Mouse (Mus musculus) kidney, adult 2 months (tissue): ENCODE measurements around the gene Gfod2. TPM values are rescaled to one million over a fixed set of nuclear protein-coding genes. Genes with fewer than 3 reads are reported as not detected.

Source experiments
- DNase-seq: peaks from one replicate; pipeline ENCODE4 v3.0.0; 2021
- H3K27ac ChIP-seq: fragments of 200-500 bp; 2 replicates; pipeline ENCODE4 v1.5.1; 2012; ENCODE audit warnings: low read depth, low read length, control low read depth, inconsistent platforms; ENCODE audit not compliant: insufficient read depth
- H3K27me3 ChIP-seq: fragments of 200-500 bp; replicated peaks from 2 replicates; pipeline ENCODE4 v1.6.1; 2012; ENCODE audit warnings: mild to moderate bottlenecking, moderate library complexity, low read length, inconsistent platforms; ENCODE audit not compliant: control insufficient read depth, insufficient read depth
- H3K36me3 ChIP-seq: fragments of 200-500 bp; 2 replicates; pipeline ENCODE4 v1.6.1; 2012; ENCODE audit warnings: mild to moderate bottlenecking, moderate library complexity, low read length, inconsistent platforms; ENCODE audit not compliant: control insufficient read depth, insufficient read depth
- H3K4me1 ChIP-seq: fragments of 200-500 bp; 2 replicates; pipeline ENCODE4 v1.6.1; 2011; ENCODE audit warnings: low read length; ENCODE audit not compliant: control insufficient read depth, insufficient read depth
- H3K4me3 ChIP-seq: fragments of 200-500 bp; 2 replicates; pipeline ENCODE4 v1.5.1; 2011; ENCODE audit warnings: mild to moderate bottlenecking, low read depth, low read length, control low read depth; ENCODE audit not compliant: insufficient read depth
- CTCF ChIP-seq: fragments of 200-500 bp; conservative IDR thresholded peaks from 2 replicates; pipeline ENCODE4 v1.5.1; 2011; ENCODE audit warnings: low read depth, mild to moderate bottlenecking, control low read depth, low read length, moderate library complexity, mixed read lengths; ENCODE audit not compliant: insufficient read depth, insufficient read length
- POLR2A ChIP-seq: fragments of 200-500 bp; IDR thresholded peaks from one replicate; pipeline ENCODE4 v1.6.1; 2011; ENCODE audit warnings: low read depth, low read length, control low read depth
- WGBS: fragments of 180-500 bp; shearing (Covaris S2); methylation state at CpG from one replicate; pipeline ENCODE4 v1.1.7; 2018; 5-methylcytosine and 5-hydroxymethylcytosine counted together
- polyA plus RNA-seq: library from polyadenylated mRNA; depleted of rRNA; stranded (reverse); fragments of >200 nt; gene quantifications from 2 replicates; pipeline ENCODE4 v1.2.3, GENCODE M21; 2012

Gene Gfod2
- polyA plus RNA-seq, 1 experiment: 7.5 TPM

DNA sequence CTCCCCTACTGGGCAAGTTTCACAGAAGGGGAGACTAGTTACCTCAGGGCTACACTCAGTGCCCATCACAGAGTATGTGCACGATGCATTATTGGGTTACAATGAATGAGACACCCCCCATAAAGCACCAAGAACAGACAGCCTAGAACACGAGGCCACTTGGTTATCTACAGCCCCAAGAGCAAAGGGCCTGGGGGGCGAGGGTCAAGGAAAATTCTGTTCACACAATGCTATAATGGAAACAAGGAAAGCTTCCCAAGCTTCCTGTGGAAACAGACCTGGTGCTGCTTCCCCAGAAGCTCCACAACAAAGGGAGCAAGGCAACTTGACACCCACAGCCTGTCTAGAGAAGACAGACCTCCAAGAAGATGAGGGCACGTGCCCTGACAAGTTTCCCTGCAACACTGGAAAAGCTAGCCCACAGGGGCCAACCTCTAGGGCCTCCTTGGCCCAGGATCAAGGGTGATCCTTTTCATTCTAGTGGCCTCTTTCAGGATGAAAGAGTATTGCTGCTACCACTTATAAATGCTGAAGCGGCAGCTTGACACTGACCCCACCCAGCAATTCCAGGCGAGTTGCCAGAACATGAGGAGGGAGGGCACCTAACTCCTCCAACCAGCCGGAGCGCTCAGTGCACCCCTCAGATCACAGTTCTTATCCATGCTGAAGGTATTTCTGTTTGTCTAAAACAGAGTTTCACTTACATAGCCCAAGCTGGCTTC, 40.8 kb upstream of the Gfod2 start:
- H3K27ac ChIP-seq: peak overlapping the region; percentile 15; the same call in 1 of the 2 replicates
- WGBS: 18% methylated on average over 8 of the region's 8 CpGs
- peak; percentile 94 for DNase-seq

DNA sequence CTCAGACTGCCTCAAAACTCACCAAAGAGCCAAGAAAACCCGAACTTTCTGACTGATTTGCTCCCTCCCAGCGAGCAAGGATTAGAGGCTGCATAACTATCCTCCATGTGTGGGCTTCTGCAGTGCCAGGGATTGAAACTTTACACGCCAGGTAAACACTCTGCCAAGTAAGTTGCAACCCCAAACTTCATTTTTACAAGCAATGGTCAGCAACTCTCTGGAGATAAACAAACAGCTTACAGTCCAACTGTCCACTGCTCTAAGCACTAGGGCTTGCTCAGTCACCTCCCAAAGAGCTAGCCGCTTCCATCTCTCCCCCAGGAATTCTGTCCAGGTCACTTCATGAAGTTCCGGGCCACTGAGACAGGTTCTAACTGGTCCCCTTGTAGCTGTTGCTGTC, 39.9 kb upstream of the Gfod2 start:
- TF ChIP-seq CTCF (no peak), POLR2A (no peak)
- no peaks in the 10 kb centered on the region for H3K36me3 ChIP-seq
- H3K4me1 ChIP-seq: peaks cover 17% of the 10 kb centered on the region
- H3K27me3 ChIP-seq: no peaks in the 10 kb centered on the region
- 64% methylated on average over 5 of the region's 5 CpGs for WGBS
- H3K27ac ChIP-seq: 0 out of 2 replicates have a peak overlapping the region, but pooled peaks have one; percentile 15
- DNase-seq: peak; percentile 30
- no peak overlapping the region for H3K4me3 ChIP-seq

More for the DNA sequence above, 40.8 kb upstream of the Gfod2 start:
- Histone ChIP-seq H3K36me3 (no peaks in the 10 kb centered on the region), H3K4me3 (no peak overlapping the region), H3K4me1 (peaks cover 17% of the 10 kb centered on the region), H3K27me3 (no peaks in the 10 kb centered on the region)
- TF ChIP-seq POLR2A (no peak), CTCF (no peak)

DNA sequence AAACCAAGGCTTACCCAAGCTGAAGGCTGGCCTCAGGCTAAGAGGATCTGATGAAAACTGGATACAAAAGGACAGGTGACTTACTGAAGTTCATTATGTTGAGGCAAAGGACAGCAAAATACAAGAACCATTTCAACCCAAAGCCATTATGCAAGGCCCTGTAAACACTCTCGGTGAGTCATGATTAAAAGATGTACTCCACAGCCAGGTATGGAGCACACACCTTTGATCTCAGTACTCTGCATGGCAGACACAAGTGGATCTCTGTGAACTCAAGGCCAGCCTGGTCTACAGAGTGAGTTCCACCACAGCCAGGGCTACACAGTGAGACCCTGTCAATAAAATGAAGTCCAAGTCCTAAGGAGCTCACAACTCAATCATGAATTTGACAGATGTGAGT, 37.3 kb upstream of the Gfod2 start:
- Histone ChIP-seq H3K4me3 (no peak overlapping the region), H3K27ac (no peak overlapping the region), H3K36me3 (no peaks in the 10 kb centered on the region), H3K4me1 (peaks cover 17% of the 10 kb centered on the region), H3K27me3 (no peaks in the 10 kb centered on the region)
- DNase-seq: no peak
- TF ChIP-seq POLR2A: no peak
- TF ChIP-seq CTCF: no peak
- 64% methylated on average over 1 of the region's 1 CpGs for WGBS

DNA sequence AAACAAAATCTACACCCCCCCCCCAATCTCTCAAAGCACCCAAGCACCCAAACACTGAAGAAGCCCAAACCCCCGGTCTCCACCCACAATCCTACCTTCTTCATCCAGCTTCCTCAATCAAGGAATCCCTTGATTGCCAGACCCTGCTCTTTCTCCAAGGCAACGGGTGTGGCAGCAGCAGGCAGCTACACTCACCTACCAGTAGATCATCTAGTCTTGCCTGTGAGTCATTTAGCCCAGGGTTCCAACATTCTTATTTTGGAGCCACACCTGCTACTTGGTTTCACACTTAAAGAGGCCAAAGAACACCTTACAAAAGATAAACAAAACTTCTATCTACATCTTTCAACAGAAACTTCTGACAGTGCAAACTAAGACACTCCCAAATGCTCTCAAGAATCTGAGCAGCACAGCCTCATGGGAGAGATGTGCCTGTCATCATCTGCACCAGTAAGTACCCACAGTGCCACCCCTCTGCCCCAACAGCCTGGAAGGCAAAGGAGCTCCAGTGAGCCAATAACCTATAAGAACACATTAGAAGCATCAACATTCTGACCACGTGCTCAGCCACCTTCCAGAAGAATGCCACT, 35.6 kb upstream of the Gfod2 start:
- H3K4me1 ChIP-seq: peaks cover 14% of the 10 kb centered on the region
- no peak overlapping the region for H3K4me3 ChIP-seq
- 70% methylated on average over 3 of the region's 3 CpGs for WGBS
- TF ChIP-seq POLR2A (no peak), CTCF (no peak)
- H3K36me3 ChIP-seq: no peaks in the 10 kb centered on the region
- DNase-seq: no peak
- H3K27me3 ChIP-seq: no peaks in the 10 kb centered on the region
- H3K27ac ChIP-seq: no peak overlapping the region

DNA sequence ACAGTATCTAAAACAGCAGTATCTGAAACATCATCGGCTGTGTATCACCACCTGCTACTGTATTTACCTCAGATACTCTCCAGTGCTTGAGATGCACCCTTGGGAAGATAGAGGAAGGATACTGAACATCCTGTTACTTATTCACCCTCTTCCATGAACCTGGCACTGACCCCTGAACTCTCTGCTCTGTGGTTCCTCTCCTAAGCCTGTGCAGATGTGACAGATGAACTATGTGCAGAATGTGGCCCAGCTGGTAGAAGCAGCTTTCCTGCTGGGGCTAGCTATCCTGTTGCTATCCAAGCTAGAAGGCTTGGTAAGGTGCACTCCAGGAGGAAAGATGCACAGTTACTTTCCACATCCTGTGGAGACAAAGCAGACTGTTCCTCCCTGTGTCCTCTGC, 34.9 kb upstream of the Gfod2 start:
- Histone ChIP-seq H3K36me3 (no peaks in the 10 kb centered on the region), H3K27ac (no peak overlapping the region), H3K27me3 (no peaks in the 10 kb centered on the region), H3K4me1 (peaks cover 7% of the 10 kb centered on the region; the same call in 1 of the 2 replicates), H3K4me3 (no peak overlapping the region)
- WGBS: 57% methylated on average over 1 of the region's 1 CpGs
- peak; percentile 76 for DNase-seq
- no peak for TF ChIP-seq POLR2A
- no peak for TF ChIP-seq CTCF

DNA sequence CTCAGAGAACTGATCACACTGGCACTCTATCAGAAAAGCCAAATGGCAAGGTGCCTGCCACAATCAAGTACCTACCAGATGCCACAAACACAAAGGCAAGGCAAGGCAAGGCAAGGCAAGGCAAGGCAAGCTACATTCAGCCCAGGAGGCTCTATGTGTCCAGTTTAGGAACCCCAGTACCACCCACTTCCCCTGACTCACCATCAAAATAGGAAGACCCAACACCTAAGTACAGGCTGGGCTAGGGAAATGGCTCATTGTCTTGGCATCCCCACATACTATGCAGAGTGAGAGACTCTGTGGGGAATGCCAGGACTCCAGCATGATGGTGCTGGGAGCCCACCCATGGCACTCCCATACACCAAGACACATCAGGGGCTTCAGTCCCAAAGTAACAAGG, 31.2 kb upstream of the Gfod2 start:
- TF ChIP-seq POLR2A (no peak), CTCF (no peak)

DNA sequence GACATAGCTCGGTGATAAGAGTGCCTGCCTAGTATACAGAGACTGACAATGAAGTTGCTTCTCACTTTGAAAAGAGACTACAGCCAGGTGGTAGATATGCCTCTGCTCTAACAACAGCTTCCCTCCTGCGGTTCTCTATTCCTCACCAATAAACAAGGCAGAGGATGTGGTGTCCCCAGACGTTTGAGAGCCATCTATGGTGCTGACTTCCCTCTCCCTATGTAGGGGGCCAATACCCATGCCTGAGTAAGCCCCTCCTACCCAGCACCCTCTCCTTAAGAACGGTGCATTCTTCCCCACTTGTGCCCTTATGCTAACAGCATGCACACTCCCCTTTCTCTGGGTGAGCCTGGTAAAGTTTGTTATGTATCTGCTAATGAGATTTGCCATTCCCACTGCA, 30.5 kb upstream of the Gfod2 start:
- no peak overlapping the region for H3K4me3 ChIP-seq
- H3K36me3 ChIP-seq: no peaks in the 10 kb centered on the region; the same call in 1 of the 2 replicates
- no peak for DNase-seq
- TF ChIP-seq CTCF: no peak
- TF ChIP-seq POLR2A: no peak
- H3K27ac ChIP-seq: no peak overlapping the region
- WGBS: 68% methylated on average over 4 of the region's 4 CpGs
- no peaks in the 10 kb centered on the region for H3K27me3 ChIP-seq
- H3K4me1 ChIP-seq: no peaks in the 10 kb centered on the region

More for the DNA sequence above, 31.2 kb upstream of the Gfod2 start:
- no peaks in the 10 kb centered on the region; the same call in 1 of the 2 replicates for H3K36me3 ChIP-seq
- no peaks in the 10 kb centered on the region for H3K4me1 ChIP-seq
- H3K4me3 ChIP-seq: no peak overlapping the region
- no peak overlapping the region for H3K27ac ChIP-seq
- DNase-seq: no peak
- H3K27me3 ChIP-seq: no peaks in the 10 kb centered on the region
